Mouse (Mus musculus) lung, embryonic 16.5 days (tissue): ENCODE data around the gene Prdx6. TPM values are rescaled to one million over a fixed set of nuclear protein-coding genes. Genes with fewer than 3 reads are reported as not detected.
"Not testable (repeated sequence)": the region's sequence is repeated elsewhere in the genome, so short reads cannot be mapped to it uniquely, and the experiment has no call there.

Experiments used
- ATAC-seq: fragments of 200-750 bp; cut with Nextera tagmentation; 2 replicates; pipeline ENCODE4 v1.8.0; 2017; ENCODE audit warnings: low read depth, mild to moderate bottlenecking, moderate library complexity
- H3K27ac ChIP-seq: fragments of 300-500 bp; sonication (generic); 2 replicates; pipeline ENCODE4 v1.5.1; 2014; ENCODE audit warnings: mild to moderate bottlenecking, control low read depth, low read length
- H3K27me3 ChIP-seq: fragments of 300-500 bp; sonication (generic); 2 replicates; pipeline ENCODE4 v1.6.1; 2014; ENCODE audit warnings: low read depth, low read length, mixed read lengths; ENCODE audit not compliant: control insufficient read depth, insufficient read depth
- H3K36me3 ChIP-seq: fragments of 300-500 bp; sonication (generic); 2 replicates; pipeline ENCODE4 v1.6.1; 2014; ENCODE audit warnings: low read length; ENCODE audit not compliant: control insufficient read depth, insufficient read depth
- H3K4me1 ChIP-seq: fragments of 300-500 bp; sonication (generic); replicated peaks from 2 replicates; pipeline ENCODE4 v1.6.1; 2014; ENCODE audit warnings: low read length, mixed read lengths; ENCODE audit not compliant: control insufficient read depth, insufficient read depth
- H3K4me2 ChIP-seq: fragments of 300-500 bp; sonication (generic); 2 replicates; pipeline ENCODE4 v1.6.1; 2014; ENCODE audit warnings: low read depth, low read length, control low read depth
- H3K4me3 ChIP-seq: fragments of 300-500 bp; sonication (generic); 2 replicates; pipeline ENCODE4 v1.5.1; 2014; ENCODE audit warnings: mild to moderate bottlenecking, low read length, control low read depth
- H3K9ac ChIP-seq: fragments of 300-500 bp; sonication (generic); 2 replicates; pipeline ENCODE4 v1.6.1; 2014; ENCODE audit warnings: low read length, control low read depth
- H3K9me3 ChIP-seq: fragments of 300-500 bp; sonication (generic); 2 replicates; pipeline ENCODE4 v1.6.1; 2016; ENCODE audit warnings: low read length; ENCODE audit not compliant: control insufficient read depth
- WGBS: fragments of 180-500 bp; shearing (Covaris S2); extraction: QIAGEN DNeasy Blood & Tissue Kit; methylation state at CpG from one replicate; pipeline ENCODE4 v1.1.7; 2014; 5-methylcytosine and 5-hydroxymethylcytosine counted together
- polyA plus RNA-seq: library from polyadenylated mRNA; unstranded; fragments of >200 nt; fragmentation: Nextera tagmentation; extraction: Ambion mirVana; gene quantifications from 2 replicates; pipeline ENCODE4 v1.2.1, GENCODE M21; 2015

Gene Prdx6
- polyA plus RNA-seq, 1 experiment from 2014 or later, result 458 TPM

DNA sequence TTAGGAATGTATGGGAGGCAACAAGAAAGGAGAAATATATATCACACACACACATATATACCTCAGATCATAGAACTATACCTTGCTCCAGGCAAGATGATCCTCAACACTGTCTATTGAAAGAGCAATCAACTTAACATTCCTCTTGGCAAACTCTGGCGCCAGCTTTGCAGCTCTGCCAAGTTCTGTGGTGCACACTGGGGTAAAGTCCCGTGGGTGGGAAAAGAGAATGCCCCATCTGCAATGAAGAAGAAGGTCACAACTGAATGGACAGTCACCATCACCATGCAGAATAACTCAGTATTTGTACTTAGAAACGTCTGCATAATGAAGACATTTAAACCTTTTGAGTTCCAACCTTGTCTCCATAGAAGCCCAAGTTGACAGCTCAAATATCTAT, 3.8 kb downstream of the Prdx6 start:
- peaks cover 23% of the 10 kb centered on the region for H3K36me3 ChIP-seq
- peaks cover 21% of the 10 kb centered on the region for H3K4me1 ChIP-seq
- WGBS, result 69% methylated on average over 3 of the region's 3 CpGs

DNA sequence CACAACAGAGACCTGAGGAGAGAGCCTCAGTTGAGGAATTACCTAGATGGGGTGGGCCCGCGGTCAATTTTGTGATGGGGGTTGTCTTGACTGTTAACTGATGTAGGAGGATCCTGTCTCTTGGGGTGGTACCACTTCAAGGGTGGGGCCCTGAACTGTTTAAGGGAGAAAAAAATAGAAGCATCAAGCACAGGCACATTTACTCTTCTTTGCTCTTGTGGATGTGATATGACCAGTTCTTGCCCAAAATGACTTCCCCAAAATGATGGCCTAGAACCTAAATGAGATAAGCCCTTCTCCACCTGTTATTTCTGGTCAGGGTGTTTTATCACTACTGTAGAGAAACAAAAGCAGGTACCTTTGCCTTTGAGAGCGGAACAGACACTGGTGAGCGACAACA, 13.3 kb downstream of the Prdx6 start:
- 98% methylated on average over 4 of the region's 4 CpGs for WGBS
- Histone ChIP-seq H3K4me3 (no peak overlapping the region), H3K36me3 (peaks cover 28% of the 10 kb centered on the region), H3K27me3 (no peaks in the 10 kb centered on the region), H3K27ac (no peak overlapping the region), H3K9me3 (no peaks in the 10 kb centered on the region), H3K9ac (no peak overlapping the region), H3K4me2 (no peak overlapping the region), H3K4me1 (peaks cover 11% of the 10 kb centered on the region)
- no peak for ATAC-seq

More for the DNA sequence above, 3.8 kb downstream of the Prdx6 start:
- Histone ChIP-seq H3K27me3 (no peaks in the 10 kb centered on the region), H3K9ac (no peak overlapping the region), H3K4me2 (no peak overlapping the region), H3K4me3 (no peak overlapping the region), H3K9me3 (no peaks in the 10 kb centered on the region), H3K27ac (no peak overlapping the region)
- ATAC-seq, result no peak

DNA sequence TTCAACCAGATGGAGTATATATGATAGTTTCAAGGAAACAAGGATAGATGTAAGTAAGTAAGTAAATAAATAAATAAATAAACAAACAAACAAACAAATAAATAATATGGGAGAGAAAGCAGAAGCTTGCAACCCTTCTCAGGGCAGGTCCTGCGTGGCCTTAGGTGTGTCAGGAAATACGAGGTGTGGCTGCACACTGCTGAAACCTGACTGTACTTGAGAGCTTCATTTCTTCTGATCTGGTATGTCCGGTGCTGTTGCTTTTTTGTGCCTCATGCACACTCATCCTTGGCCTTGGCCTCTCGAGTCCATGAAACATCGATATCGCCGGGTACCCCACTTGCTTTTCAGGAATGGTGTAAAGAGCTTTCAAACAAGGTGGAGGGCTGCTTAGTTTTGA, 13.7 kb downstream of the Prdx6 start:
- Histone ChIP-seq H3K4me3 (no peak overlapping the region), H3K27ac (no peak overlapping the region), H3K9ac (no peak overlapping the region), H3K4me1 (peaks cover 12% of the 10 kb centered on the region), H3K4me2 (no peak overlapping the region), H3K27me3 (no peaks in the 10 kb centered on the region), H3K9me3 (no peaks in the 10 kb centered on the region), H3K36me3 (peaks cover 25% of the 10 kb centered on the region)
- no peak for ATAC-seq
- 96% methylated on average over 7 of the region's 7 CpGs for WGBS

DNA sequence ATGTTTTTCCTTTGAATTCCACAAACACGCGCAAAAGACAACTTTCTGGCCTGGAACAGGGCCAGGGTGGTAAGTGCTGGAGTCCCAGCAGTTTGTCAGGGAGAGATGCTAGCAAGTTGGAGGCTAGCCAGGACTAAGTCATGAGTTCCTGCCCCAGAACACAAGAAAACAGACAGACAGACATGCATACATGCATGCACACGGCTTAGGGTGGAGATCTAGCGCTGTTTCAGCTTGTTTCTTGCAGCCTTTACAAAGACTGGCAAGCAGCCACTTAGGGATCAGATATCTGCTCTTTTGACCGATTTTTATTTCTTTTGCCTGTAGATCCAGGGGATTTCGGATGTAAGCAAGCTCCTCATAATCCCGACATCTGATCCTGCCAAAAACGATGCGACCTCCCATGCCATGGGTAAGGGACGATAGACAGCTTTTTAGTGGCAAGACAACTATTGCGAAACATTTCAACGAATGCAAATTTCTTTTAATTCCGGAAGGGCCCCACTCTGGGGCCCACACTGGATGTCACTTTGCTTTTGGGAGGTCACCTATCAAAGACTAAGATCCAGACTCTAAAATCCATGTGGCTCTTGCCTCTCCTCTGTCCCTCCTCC, 17.7 kb downstream of the Prdx6 start:
- peak; percentile 81 for ATAC-seq
- Histone ChIP-seq H3K27ac (peak overlapping the region; percentile 47), H3K9ac (no peak overlapping the region), H3K4me3 (no peak overlapping the region), H3K36me3 (0 out of 2 replicates have a peak, but pooled peaks cover 2% of the 10 kb centered on the region), H3K9me3 (no peaks in the 10 kb centered on the region), H3K4me2 (peak overlapping the region; percentile 25), H3K27me3 (no peaks in the 10 kb centered on the region), H3K4me1 (peaks cover 12% of the 10 kb centered on the region)
- WGBS, result 43% methylated on average over 13 of the region's 13 CpGs

DNA sequence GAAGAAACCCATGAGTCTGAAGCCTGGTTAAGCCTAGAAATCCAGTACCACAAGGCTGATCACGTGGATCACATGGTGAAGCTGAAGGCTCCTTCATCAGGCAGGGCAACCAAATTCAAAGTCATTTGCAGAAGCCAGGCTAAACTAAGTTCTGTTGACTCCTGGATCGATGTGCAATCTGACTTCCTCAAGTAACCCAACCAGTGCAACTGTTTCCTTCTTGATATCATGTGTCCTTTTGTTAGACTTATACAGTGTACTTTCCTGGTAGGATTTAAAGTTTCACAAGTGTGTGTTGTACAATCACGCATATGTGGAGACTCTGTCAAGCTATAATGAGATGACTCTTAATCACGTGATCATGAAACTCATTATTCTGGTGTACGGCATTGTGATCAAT, 18.8 kb downstream of the Prdx6 start:
- Histone ChIP-seq H3K4me3 (no peak overlapping the region), H3K27ac (no peak overlapping the region), H3K9me3 (no peaks in the 10 kb centered on the region), H3K27me3 (no peaks in the 10 kb centered on the region), H3K36me3 (no peaks in the 10 kb centered on the region), H3K4me1 (peaks cover 12% of the 10 kb centered on the region), H3K4me2 (no peak overlapping the region), H3K9ac (no peak overlapping the region)
- 88% methylated on average over 5 of the region's 5 CpGs for WGBS
- no peak for ATAC-seq

DNA sequence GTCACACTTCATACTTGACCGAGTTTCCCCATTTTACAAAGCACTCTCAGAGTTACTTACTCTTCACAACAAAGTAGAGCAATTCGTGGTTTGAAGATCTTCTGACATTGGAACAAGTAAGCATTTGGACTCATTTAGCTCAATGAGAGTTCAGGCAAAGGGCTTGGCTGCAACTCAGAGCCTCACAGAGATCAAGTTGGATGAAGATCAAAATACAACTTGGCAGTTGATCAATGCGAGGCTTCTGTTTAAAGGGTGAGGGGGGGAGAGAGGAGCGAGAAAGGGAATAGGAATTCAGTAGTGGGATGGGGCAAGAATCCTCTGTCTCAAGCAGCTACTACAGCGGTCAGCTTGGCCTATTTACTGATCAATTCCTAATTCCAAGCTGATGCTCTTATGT, 26.2 kb downstream of the Prdx6 start:
- peak; percentile 90 for ATAC-seq
- Histone ChIP-seq H3K9ac (no peak overlapping the region), H3K4me2 (no peak overlapping the region), H3K4me3 (no peak overlapping the region), H3K27me3 (no peaks in the 10 kb centered on the region), H3K4me1 (no peaks in the 10 kb centered on the region), H3K36me3 (no peaks in the 10 kb centered on the region), H3K9me3 (no peaks in the 10 kb centered on the region), H3K27ac (0 out of 2 replicates have a peak overlapping the region, but pooled peaks have one; percentile 36)
- WGBS, result 30% methylated on average over 5 of the region's 5 CpGs

DNA sequence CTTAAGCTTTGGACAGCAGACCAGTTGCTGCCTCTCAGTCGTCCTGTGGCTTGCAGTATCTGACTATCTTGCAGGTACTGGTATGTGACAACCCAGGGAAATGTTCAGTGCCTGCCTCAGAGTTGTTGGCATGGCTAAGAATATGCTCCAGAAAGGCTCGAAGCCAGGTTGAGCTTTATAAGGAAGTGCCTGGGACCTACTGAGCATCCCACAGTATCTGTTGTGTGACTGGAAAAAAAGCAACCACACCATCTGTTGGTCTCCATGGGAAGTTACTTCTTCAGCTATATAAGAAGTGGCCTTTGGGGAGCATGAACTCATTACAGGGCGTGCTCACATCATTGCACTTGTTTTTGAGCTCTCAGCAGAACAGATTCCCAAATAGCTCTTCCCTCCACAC, 31.2 kb downstream of the Prdx6 start:
- ATAC-seq, result no peak
- no peaks in the 10 kb centered on the region for H3K36me3 ChIP-seq
- no peaks in the 10 kb centered on the region for H3K27me3 ChIP-seq
- H3K9ac ChIP-seq, result no peak overlapping the region
- no peak overlapping the region for H3K4me3 ChIP-seq
- no peaks in the 10 kb centered on the region for H3K4me1 ChIP-seq
- H3K4me2 ChIP-seq, result no peak overlapping the region
- H3K27ac ChIP-seq, result no peak overlapping the region
- H3K9me3 ChIP-seq, result no peaks in the 10 kb centered on the region
- WGBS, result 62% methylated on average over 3 of the region's 3 CpGs

DNA sequence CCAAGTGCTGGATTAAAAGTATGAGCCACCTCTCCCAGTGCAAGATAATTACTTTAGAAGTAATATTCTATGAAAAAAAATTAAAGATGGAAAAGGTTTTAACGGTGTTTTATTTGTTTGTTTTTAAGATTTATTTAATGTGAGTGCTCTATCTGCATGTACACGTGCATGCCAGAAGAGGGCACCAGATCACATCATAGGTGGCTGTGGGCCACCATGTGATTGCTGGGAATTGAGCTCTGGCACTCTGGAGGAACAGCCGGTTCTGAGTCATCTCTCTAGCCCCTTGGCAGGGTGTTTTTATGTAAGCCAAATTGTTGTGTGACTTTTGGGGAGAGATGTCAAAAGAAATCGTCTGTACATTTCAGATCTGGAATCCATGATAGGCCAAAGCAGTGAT, 36.6 kb downstream of the Prdx6 start:
- Histone ChIP-seq H3K9ac (no peak overlapping the region), H3K4me3 (no peak overlapping the region), H3K4me2 (no peak overlapping the region), H3K9me3 (no peaks in the 10 kb centered on the region), H3K4me1 (no peaks in the 10 kb centered on the region), H3K27me3 (no peaks in the 10 kb centered on the region), H3K27ac (no peak overlapping the region), H3K36me3 (no peaks in the 10 kb centered on the region)
- ATAC-seq, result no peak
- WGBS, result 30% methylated on average over 4 of the region's 4 CpGs

DNA sequence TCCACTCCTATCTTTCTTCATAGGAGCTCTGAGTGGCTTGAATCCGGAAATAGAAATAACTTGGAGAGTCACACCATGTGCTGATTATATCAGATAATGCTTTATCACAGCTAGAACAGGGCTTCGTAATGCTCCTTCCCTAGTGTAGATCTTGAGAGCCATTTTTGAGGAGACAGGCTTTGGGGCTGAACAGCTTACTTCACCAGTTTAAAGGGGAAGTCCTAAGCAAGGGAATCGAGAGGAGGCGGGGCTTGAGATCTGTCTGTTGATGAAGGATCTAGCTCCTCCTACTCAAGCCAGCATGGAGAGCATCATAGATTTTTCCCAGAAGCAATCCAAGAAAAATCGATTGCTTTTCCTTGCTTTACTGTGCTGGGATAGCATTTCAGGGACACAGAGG, 51.2 kb downstream of the Prdx6 start:
- Histone ChIP-seq H3K9ac (no peak overlapping the region), H3K4me1 (peaks cover 6% of the 10 kb centered on the region; the same call in 1 of the 2 replicates), H3K27ac (no peak overlapping the region), H3K4me3 (no peak overlapping the region), H3K27me3 (no peaks in the 10 kb centered on the region), H3K36me3 (no peaks in the 10 kb centered on the region), H3K9me3 (no peaks in the 10 kb centered on the region), H3K4me2 (no peak overlapping the region)
- WGBS, result 68% methylated on average over 5 of the region's 5 CpGs
- ATAC-seq, result no peak

DNA sequence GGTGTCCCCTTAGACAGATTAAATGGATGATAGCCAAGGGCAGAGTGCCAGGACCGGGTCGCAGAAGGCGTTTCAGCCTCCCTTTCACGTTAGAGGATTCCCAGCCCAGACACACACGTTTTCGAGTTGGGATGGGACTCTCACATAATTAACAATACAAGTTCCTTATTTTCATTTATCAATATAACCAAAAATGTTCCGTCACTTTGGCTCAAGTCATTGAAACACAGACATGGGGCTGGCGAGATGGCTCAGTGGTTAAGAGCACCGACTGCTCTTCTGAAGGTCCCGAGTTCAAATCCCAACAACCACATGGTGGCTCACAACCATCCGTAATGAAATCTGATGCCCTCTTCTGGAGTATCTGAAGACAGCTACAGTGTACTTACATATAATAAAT, 54.7 kb downstream of the Prdx6 start:
- not testable (repeated sequence) for H3K9me3 ChIP-seq, ATAC-seq, H3K36me3 ChIP-seq, H3K27me3 ChIP-seq, H3K4me1 ChIP-seq
- H3K9ac ChIP-seq, result peak overlapping the region; percentile 57; the same call in 1 of the 2 replicates
- peak overlapping the region; percentile 59 for H3K4me2 ChIP-seq
- 39% methylated on average over 11 of the region's 11 CpGs for WGBS
- peak overlapping the region; percentile 64; the same call in 1 of the 2 replicates for H3K27ac ChIP-seq
- H3K4me3 ChIP-seq, result peak overlapping the region; percentile 49
